Mouse (Mus musculus) G1E (cell line): Measurements from ENCODE around the gene Fam186b.

ENCODE experiments used
- CTCF ChIP-seq: IDR thresholded peaks from 2 replicates; pipeline ENCODE4 v1.5.1; 2012; ENCODE audit warnings: low read depth, low read length, inconsistent platforms, mixed read lengths
- GATA1 ChIP-seq: IDR thresholded peaks from 2 replicates; pipeline ENCODE4 v1.6.1; 2012; ENCODE audit warnings: borderline replicate concordance, low read length, inconsistent platforms, mixed read lengths
- GATA2 ChIP-seq: IDR thresholded peaks from 2 replicates; pipeline ENCODE4 v1.6.1; 2012; ENCODE audit warnings: low read depth, low read length, inconsistent platforms, borderline replicate concordance
- POLR2AphosphoS5 ChIP-seq: IDR thresholded peaks from 2 replicates; pipeline ENCODE4 v1.6.1; 2012; ENCODE audit warnings: low read depth, low read length, inconsistent platforms; ENCODE audit not compliant: insufficient replicate concordance
- TAL1 ChIP-seq: conservative IDR thresholded peaks from 2 replicates; pipeline ENCODE4 v1.6.1; 2012; ENCODE audit warnings: low read depth, low read length, inconsistent platforms, mixed read lengths

DNA sequence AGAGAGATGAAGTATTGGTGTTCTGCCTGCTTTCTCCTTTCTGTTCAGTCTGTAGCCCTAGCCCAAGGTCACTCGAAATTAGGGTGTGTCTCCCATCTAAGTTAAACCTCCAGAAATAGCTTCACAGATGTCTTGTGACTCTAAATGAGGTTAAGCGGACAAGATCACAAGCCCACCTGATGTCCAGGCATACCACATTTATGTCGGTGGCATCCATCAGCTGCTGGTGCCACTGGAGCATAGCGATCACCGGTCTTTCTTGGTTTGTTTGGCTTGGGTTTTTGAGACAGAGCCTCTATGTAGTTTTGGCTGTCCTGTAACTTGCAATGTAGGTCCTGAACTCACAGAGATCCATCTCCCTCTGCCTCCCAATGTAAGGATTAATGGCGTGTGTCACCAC, 41.9 kb downstream of the Fam186b start:
- no peak for TF ChIP-seq CTCF
- TF ChIP-seq POLR2AphosphoS5, result no peak
- no peak for TF ChIP-seq TAL1
- no peak for TF ChIP-seq GATA1
- TF ChIP-seq GATA2, result no peak
